Mouse (Mus musculus): ENCODE measurements at regions not wholly inside any gene's neighbourhood (a gene's known extent, or its start where the extent isn't known, plus 50 kb on each side); places are given as distances from the start of the nearest gene placed in this dataset.
A peak's percentile ranks its signal among the peaks of the same experiment; 100 is the strongest.

GRCm38 (mm10) chr6:71012436-71012822 is 56.1 kb downstream of the Foxi3 start:
- no peak for DNase-seq (ENCODE audit: low spot score)

DNA sequence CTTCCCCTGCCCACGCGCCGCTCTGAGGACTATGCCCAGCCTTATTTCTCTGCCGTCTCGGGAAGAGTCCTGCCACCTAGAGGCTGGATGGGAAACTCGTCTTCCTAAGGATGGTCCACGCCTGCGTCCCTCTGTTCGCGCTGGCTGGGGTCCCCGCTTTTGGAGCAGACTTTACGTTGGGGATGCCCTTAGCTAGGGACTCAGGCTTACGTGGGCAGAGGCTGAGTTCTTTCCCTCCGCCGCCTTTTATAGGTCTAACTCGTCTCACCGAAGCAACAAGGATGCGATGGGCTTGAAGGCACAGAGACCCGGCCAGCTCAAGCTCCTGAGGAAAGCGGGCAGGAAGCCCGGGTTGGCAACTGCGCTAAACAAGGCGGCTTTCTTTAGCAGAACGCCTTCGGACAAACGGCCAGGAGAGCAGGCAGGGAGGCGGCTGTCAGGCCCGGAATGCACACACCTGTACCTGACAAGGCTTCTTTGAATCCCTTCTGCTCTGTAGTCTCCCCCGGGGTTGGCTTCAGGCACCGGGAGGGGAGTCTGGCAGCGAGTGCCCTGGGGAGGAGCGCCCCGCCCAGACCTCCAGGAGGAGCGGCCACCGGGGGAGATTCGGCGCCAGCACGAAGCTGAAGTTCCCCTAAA is 56.6 kb downstream of the Foxi3 start:
- no peak for DNase-seq (ENCODE audit: low spot score)

- DNase-seq (ENCODE audit: low spot score), result no peak
These were observed 60.1 kb downstream of the Foxi3 start for GRCm38 (mm10) chr6:71016388-71016787.

GRCm38 (mm10) chr6:71021353-71021752 is 65.0 kb downstream of the Foxi3 start:
- no peak for DNase-seq (ENCODE audit: low spot score)

DNA sequence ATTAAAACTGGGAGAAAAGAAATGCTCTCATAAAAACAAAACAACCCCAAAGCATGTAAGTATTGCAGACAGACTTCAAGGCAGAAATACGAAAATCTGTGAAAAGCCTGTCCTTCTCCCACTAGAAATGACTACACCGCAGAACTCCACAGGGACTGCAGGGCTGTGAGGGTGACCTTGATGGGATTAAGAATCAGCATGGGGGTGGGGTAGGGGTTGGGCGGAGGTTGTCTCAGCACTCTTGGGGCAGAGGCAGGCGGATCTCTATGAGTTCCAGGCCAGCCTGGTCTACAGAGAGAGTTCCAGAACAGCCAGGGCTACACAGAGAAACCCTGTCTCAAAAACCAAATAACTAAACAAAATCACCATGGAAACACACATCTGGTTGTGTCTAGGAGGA is 69.1 kb downstream of the Foxi3 start:
- no peak for DNase-seq (ENCODE audit: low spot score)

GRCm38 (mm10) chr6:71029663-71030062 is 73.3 kb downstream of the Foxi3 start:
- DNase-seq (ENCODE audit: low spot score), result no peak

DNA sequence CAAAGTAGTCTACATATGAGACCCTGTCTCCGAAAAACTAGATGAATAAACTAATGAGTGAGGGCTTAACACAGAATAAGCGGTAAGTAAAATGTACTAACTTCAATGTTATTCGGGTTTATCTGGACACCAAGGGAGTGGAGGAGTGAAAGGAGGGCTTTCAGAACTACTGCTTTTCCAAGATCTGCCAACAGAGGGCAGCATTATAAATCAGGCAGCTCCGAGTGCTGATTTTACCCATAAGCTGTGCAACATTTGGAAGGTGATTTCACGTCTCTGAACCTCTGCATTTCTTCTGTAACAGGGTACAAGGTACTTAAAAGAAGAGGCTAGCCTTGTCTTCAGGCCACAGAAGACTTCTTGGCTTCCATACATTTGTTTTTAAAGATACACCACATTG is 74.2 kb downstream of the Foxi3 start:
- DNase-seq (ENCODE audit: low spot score), result peak; percentile 22

- DNase-seq (ENCODE audit: low spot score), result no peak
These were observed 87.9 kb downstream of the Foxi3 start for GRCm38 (mm10) chr6:71044241-71044640.

GRCm38 (mm10) chr6:71045261-71045660 is 88.9 kb downstream of the Foxi3 start:
- no peak for DNase-seq (ENCODE audit: low spot score)

GRCm38 (mm10) chr6:71048199-71049094 is 92.1 kb downstream of the Foxi3 start:
- no peak for DNase-seq (ENCODE audit: low spot score)

- DNase-seq (ENCODE audit: low spot score), result no peak
These were observed 93.9 kb downstream of the Foxi3 start for GRCm38 (mm10) chr6:71050248-71050647.

- DNase-seq (ENCODE audit: low spot score), result no peak
These were observed 93.5 kb downstream of the Thnsl2 start for GRCm38 (mm10) chr6:71050754-71051213.

GRCm38 (mm10) chr6:71057209-71057858 is 86.9 kb downstream of the Thnsl2 start:
- no peak for DNase-seq (ENCODE audit: low spot score)

DNA sequence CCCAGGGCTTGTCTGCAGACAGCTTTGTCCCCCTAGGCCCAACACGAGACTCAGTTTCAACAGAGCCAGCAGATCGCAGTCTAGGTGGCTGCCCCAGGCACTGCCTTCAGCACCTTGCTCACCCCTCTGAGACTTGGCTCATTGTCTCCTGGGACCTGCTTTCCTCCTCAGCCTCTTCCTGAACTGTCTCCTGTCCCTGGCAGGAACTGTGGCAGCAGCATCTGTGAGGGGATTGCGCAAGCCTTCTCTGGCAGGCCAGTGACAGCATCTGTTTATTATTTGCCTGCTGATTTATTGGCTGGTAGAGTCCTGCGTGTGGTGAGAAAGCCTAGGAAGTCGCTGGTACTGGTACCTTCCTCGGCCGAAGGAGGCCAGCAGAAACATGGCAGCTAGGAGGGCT is 84.1 kb downstream of the Thnsl2 start:
- no peak for DNase-seq (ENCODE audit: low spot score)

DNA sequence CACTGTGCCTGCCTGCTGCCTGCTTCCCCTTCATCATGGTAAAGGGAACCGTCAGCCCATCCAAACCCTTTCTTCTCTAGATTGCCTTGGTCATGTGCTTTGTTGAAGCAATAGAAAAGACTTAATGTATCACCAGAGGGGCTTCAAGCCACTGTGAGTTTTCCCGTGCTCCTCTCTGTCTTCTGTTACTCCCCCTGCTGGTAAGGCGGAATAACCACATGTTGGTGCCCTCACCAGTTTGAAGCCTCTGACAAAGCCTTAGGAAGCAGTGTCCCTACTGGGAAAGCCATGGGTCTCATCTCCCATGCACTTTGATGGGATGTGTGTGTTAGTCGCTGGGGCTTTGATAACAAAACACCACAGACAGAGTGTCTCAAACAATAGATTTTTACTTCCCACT is 81.3 kb downstream of the Thnsl2 start:
- DNase-seq (ENCODE audit: low spot score), result no peak

GRCm38 (mm10) chr6:71065428-71065827 is 78.8 kb downstream of the Thnsl2 start:
- no peak for DNase-seq (ENCODE audit: low spot score)

- no peak for DNase-seq (ENCODE audit: low spot score)
These were observed 75.0 kb downstream of the Thnsl2 start for GRCm38 (mm10) chr6:71069229-71069628.

GRCm38 (mm10) chr6:71074789-71075191 is 69.4 kb downstream of the Thnsl2 start:
- DNase-seq (ENCODE audit: low spot score), result no peak
